Mouse (Mus musculus): ENCODE data around the gene Oaz2.
"Not testable (repeated sequence)": the region's sequence is repeated elsewhere in the genome, so short reads cannot be mapped to it uniquely, and the experiment has no call there.

Gene Oaz2

DNA sequence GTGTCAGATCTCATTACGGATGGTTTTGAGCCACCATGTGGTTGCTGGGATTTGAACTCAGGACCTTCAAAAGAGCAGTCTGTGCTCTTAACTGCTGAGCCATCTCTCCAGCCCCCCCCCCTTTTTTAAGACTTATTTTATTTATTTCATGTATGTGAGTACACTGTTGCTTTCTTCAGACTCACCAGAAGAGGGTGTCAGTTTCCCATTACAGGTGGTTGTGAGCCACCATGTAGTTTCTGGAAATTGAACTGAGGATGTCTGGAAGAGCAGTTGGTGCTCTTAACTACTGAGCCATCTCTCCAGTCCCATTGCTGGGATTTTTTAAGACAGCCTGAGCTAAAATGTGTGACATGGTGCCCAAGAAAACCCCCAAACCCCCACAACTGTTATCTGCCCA lies 15.8 kb upstream of the Oaz2 start:
- not testable (repeated sequence) for DNase-seq (ENCODE audit: low read depth in 1 of 2, low spot score in 2 of 2)

DNA sequence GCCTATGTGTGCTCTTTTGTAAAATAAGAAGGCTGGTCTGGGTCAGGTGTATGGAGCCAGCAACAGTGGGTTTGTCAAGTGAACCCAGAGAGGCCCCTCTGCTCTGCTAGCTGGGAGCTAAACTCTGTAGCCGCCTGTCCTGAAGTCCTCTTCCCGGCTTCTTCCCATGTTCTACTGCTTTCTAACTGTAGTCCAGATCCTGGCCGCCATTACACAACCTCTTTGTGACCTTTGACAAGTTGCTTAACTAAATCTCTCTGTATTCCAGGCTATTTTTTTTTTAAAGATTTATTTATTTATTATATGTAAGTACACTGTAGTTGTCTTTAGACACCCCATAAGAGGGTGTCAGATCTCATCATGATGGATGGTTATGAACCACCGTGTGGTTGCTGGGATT lies 14.1 kb upstream of the Oaz2 start:
- no peak for DNase-seq (ENCODE audit: low read depth in 1 of 2, low spot score in 2 of 2)

DNA sequence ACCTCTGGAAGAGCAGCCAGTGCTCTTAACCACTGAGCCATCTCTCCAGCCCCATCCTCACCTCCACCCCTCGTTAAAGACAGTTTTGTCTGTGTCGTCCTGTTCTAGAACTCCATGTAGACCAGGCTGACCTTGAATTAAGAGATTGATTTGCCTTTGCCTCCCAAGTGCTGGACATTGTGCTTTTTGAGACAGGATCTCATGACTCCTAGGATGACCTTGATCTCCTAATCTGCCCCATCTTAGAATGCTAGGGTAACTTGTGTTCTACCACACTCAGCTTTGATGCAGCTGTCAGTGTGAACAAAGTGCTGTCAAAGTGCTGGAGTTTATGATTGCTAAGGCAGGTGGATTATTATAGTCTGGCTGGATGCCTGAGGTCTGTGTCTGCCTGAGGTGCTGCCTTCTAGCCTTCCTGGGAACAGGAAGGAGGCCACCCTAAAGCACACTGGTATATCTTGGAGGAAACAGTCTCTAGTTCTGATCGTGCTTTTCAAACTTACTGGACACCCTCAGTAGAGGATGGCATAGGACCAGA lies 13.0 kb upstream of the Oaz2 start:
- no peak for DNase-seq (ENCODE audit: low read depth in 1 of 2, low spot score in 2 of 2)

DNA sequence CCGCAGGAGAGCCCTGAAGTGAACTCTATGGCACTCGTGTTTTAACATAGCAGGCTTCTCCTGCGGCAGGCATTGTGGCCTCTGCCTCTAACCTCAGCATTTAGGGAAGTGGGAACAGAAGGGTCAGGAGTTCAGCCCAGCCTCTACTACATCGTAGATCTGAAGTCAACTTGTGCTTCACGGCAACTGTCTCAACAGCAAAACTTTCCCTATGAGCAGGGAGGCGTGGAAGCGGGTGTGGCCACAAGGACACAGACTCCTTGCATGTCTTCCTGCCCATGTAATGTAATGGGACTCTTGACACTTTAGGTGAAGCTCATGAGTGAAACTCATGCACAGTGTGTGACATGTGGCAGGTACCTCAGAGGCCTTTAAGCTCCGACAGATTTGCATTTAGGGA lies 12.3 kb upstream of the Oaz2 start:
- DNase-seq (ENCODE audit: low read depth in 1 of 2, low spot score in 2 of 2): peak; percentile 73 to 74

DNA sequence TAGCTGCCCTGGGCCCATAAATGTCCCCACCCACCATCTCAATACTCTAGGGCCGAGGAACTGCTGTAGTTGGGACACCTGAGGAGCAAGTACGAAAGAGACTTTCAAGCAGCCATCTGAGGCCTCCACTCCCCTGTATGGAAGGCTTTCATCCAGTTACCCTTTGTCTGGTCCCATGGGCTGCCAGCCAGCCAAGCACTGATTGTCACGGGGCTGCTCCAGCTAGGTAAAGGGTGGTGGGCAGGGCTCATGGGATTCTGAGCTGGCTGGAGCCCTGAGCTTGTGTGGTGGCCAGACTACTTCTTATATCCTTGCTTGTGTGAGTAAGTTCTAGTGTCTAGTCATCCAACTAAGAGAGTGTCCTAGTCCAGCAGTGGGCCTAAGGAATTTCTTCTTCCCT lies 10.6 kb upstream of the Oaz2 start:
- no peak for DNase-seq (ENCODE audit: low read depth in 1 of 2, low spot score in 2 of 2)

DNA sequence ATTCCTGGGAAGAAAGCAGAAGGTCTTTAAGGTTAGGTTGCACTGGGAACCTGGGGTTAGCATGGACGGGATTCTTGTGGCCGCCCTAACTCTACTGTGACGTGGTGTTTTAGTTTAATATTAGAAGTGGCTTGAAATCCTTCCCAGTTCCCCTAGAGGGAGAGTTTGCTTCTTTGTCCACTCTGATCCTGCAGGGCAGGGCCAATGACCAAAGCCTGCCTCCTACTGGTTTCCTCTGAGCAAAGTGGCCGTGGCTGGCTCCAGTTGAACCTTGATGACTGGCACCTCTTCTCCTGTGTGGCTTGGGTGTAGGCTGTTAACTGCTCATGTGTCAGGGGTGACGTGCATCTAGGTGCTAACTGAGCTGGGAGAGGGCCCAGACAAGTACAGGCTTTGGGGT lies 6.8 kb upstream of the Oaz2 start:
- DNase-seq (ENCODE audit: low read depth in 1 of 2, low spot score in 2 of 2): no peak

DNA sequence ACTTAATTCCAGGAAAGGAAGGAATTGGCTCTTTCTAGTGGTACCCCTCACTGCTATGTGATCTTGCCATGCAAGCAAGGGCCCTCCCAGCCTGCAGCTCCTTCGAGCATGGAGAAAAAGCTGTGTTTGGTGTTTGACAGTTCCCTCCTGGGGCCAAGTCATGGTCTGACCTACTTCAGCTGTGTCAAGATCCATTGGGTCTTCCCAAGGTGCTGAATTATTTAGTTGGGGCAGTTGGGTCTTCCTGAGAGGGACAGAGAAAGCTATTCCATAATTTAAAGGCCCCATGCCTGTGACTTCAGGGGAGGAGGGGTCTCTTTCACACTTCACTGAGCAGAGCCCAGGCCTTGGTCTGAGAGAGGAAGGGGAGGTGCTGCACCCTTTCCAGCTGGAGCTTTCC lies 6.3 kb upstream of the Oaz2 start:
- no peak for DNase-seq (ENCODE audit: low read depth in 1 of 2, low spot score in 2 of 2)

DNA sequence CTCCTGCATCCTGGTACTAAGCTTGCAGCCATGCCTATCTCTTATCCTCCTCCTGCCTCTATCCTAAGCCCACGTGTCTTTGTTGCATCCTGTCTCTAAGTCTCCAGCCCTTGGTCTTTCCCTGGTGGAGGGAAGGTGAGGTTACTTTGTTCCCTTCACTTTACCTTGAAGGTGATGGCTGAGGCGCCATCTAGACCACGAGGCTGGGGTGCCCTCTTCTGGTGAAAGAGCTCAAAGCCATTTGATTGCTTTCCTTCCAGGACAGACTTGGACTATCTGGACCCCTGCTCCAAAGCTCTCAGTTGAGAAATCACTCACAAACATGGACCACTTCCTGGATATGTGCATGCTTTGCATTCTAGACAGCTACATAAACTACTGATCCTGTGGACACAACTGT lies 3.6 kb upstream of the Oaz2 start:
- peak in 1 of 2 experiments; percentile 16 for DNase-seq (ENCODE audit: low read depth in 1 of 2, low spot score in 2 of 2)

DNA sequence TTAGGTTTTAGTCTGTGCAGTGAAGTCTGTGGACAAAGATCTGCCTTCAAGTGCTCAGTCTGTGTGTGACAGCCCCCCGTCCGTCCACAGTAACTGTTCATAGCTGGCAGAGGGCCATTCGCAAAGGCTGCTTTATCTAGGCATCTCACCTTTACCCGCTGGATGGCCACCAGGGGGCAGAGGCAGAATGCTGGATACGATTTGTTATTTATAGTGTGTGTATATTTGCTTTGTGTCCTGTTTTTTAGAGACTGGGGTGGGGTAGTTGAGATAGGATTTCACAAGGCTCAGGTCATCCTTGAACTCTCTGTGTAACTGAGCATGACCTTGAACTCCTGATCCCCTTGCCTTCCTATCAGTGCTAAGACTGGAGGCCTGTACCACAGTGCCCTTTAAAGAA lies 1.8 kb upstream of the Oaz2 start:
- DNase-seq (ENCODE audit: low read depth in 1 of 2, low spot score in 2 of 2): peak in 1 of 2 experiments; percentile 19

DNA sequence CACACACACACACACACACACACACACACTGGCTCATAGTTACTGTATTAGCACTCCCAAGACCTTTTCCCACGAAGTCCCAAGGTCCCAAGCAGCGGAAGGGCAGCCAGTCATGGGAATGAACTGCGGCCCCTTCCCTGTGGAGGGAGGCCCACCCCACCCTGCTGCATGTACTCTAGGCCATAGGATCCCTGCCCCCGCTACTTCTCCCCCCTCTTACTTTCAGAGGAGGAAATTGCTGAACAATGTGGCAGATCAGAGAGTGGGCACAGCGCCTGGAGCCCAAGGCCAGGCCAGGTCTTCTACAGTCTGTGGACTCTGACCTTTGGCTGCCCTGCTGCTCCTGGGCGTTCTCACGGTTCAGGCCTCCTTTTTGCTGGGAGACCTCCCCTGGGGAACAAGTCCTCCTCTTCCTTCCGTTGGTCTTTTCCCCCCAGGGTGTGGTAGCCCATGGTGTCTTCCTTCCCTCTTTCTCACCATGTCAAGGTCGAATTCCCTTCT lies 3.7 kb downstream of the Oaz2 start:
- no peak for DNase-seq (ENCODE audit: low read depth in 1 of 2, low spot score in 2 of 2)

DNA sequence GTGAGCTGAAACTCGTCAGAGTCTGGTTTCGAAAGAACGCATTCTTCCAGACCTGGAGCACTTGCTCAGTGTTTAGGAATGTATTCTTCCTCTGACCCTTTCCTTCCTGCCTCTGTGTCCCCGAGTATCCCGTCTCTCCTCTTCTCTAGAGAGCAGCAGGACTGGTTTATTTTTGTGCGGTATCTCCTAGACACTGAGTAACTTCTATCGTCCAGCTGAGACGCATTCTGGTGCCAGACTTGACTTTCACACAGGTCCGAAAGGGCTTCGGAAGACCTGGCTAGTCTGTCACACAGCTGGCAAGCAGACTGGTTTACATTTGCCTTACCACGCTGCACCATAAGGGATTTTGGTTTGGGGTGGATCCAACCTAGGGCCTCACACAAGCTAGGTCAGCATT lies 5.2 kb downstream of the Oaz2 start:
- no peak for DNase-seq (ENCODE audit: low read depth in 1 of 2, low spot score in 2 of 2)

DNA sequence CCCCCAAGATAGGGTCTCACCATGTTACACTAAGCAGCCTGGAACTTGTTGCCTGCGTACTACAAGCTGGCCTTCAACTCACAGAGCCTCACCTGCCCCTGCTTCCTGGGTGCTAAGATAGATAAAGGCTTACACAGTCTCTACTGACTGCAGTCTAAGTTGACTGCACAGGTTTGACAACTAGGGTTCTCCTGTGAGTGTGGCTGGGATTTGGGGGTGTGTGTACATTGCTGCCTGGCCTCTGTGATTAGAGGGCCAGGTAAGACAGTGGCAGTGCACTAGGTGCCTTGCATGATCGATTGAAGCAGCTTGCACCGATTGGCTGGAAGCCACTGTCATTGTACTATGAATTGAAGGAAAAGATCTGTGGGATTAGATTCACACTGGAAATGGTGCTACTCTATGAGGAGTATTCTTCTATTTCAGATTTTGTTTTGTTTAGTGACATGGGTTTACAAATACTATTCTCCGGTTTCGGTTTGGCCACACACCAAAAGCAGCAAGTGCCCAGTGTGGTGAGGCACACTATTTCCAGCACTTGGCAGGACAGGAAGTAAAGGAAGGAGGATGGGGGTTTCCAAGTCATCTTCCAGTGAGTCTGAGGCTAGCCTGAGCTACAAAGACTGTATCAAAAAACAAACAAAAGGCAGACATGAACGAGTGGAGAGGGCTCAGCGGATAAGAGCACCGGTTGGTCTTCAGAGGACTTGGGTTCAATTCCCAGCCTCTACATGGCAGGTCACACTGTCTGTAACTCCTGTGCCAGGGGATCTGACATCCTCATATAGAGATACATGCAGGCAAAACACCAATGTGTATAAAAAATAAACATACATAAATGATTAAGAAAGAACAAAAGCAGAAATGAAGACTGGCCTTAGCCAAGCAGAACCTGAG lies 7.9 kb downstream of the Oaz2 start:
- DNase-seq (ENCODE audit: low read depth in 1 of 2, low spot score in 2 of 2): no peak

DNA sequence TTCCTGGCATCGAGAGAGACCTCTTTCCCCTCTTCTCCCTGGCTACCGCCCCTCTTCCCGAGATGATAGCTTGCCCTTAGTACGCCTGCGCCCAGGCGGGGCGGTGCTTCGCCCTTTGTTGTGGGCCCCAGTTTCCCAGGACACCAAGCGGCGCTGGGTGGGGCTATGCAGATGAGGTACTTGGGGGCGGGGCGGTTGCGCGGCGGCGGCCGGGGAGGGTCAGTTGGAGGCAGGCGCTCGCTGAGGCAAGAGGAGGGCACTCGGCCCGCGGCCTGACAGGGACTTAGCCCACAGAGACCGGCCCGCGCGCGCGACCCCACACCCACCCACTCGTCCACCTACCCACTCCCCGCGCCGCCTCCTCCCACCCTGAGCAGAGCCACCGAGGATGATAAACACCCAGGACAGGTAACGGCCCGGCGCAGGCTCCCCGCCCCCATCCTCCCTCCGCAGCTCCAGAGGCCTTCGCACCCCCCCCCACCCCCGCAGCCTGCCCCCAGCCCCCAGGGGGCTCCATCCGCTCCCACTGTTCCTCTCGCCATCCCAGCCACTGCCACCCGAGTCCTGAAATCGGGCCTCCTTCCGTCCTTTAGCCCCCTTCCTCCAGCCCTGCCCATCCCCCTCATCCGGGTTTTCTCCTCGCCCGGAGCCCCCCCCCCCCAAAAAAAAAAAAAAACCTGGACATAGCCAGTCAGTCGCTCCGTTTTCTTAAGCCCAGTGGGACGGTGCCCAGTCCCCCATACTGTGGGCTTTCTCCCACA lies 8.7 kb downstream of the Oaz2 start:
- DNase-seq (ENCODE audit: low read depth in 1 of 2, low spot score in 2 of 2): peak; percentile 85 to 88

DNA sequence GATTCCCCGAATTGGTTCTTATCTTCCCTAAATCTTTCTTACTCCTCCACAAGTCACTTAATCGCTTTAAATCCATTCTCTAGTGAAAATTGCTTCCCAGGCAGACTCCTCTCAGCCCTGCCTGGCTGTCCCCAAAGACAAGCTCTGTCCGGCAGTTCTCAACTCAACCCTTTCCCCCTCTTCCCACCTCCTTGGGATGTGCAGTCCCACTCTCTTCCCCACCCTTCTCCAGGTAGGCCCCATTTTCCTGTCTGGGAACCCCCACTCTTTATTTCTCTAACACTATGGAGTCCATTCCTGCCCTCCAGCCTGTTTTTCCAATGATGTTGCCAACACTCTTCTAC lies 9.3 kb downstream of the Oaz2 start:
- DNase-seq (ENCODE audit: low read depth in 1 of 2, low spot score in 2 of 2): no peak

DNA sequence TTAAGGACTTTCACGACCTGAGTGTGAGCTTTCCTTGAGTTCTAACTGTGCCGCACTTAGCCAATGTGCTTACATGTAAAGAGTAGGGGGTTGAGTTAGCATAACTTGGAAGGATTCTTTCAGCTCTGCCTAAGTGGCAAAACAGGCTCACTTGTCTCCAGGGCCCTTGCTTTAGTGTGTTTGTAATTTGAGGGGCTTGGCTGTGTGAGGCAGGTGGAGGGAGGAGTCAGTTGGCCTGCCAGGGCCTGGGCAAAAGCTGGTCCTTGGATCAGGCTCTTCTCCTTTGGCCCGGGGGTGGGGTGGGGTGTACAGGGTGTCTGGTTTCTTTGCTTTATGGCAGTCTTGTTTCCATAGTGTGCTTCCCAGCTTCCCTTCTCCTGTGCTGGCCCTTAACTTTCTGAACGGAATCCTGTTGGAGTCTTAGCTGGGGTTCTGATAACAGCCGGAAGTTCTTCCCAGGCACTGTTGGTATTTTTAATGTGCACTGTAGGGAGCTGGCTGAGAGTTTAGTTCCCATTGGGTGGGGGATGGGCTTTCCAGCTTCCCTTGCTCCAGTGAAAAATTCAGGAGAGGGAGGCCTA lies 11.5 kb downstream of the Oaz2 start:
- DNase-seq (ENCODE audit: low read depth in 1 of 2, low spot score in 2 of 2): no peak

DNA sequence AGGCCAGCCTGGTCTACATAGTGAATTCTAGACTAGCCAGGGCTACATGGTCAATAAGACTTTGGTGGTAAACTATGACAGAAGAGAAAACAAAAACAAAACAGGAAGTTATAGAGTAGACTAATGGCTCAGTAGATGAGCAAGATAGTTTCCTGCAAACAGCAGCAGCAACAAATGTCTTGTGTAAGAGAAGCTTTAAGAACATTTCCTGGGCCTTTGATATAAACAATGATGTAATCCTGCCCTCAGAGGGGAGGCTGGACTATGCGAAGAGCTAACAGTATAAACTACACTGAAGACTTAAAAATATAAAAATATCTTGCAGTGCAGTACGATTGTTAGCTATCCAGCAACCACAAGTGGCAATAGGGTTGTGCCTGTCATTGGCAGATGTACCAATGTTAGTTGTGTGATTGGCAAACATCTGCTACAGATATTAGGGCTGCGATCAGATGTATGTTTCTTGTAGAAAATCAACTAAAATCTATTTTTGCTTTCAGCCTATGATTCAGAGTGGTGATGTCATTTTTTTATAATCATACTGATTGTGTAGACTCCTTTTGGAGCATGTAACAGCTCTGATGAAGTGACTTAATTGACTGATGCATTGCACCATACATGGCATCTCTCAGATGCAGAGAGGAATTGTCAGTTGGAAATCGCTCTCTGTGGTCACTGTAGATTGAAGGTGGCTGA lies 13.3 kb downstream of the Oaz2 start:
- DNase-seq (ENCODE audit: low read depth in 1 of 2, low spot score in 2 of 2): no peak

DNA sequence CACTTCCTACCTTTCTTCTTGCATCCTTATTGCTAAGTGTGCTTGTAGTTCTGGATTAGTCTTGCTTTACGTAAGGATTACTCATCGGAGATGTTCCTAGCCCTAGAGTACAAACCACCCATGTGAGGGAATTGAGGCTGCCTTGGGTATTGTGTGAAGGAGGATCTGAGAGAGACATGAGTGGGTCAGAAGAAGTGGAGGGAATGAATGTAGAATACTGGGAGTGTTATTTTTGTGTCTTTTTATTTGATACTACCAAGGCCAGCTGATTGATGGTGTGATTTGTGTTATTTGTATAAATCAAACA lies 13.8 kb downstream of the Oaz2 start:
- no peak for DNase-seq (ENCODE audit: low read depth in 1 of 2, low spot score in 2 of 2)

DNA sequence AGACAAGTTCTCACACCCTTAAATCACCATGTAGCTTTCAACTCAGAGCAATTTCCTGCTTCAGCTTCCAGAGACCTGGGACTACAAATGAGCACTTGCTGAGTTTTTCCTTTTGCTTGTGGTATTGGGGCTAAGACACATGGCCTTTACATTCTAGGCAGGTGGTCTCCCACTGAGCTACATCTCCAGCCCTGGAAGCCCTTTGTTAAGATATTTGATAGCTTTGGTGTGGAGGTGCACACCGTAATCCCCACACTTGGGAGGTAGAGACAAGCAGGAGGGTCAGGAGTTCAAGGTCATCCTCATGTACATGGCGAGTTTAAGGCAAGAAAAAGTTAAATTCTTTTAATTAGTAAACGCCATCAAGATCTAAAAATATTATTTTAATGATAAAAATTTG lies 14.4 kb downstream of the Oaz2 start:
- no peak for DNase-seq (ENCODE audit: low read depth in 1 of 2, low spot score in 2 of 2)

DNA sequence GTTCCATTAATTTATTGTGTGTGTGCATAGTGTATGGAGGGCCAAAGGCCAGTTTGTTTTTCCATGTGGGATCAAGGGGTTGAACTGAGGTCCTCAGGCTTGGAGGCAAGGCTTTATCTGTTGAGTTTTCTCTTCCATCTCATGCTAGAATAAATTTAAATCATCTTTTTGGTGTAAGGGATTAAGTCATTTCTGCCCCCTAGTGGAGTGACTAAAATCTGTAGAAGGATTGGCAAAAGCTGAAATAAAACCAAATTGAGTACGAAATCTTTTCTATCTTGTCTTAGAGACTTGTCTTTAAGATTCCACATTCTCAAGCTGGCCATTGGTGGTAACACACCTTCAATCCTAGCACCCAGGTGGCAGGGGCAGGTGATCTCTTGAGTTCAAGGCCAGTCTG lies 15.2 kb downstream of the Oaz2 start:
- no peak for DNase-seq (ENCODE audit: low read depth in 1 of 2, low spot score in 2 of 2)

DNA sequence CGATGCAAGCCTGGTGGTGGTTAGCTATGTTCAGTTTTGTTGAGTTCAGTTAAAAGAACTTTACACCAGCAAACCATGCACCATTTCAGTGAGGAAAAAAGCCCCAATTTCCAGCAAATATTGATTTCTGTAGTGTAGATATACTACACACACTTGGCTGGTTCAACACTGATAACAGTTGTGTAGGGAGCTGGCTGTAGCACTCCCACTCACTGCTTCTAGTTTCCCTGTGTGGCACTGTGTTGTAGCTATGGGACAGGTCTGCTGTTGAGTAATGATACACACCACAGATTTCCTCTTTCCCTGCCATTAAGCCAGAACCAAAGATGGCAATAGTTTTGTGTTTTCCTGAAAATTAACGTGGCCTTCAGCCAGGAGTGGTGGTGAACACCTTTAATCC lies 16.9 kb downstream of the Oaz2 start:
- DNase-seq (ENCODE audit: low read depth in 1 of 2, low spot score in 2 of 2): no peak

DNA sequence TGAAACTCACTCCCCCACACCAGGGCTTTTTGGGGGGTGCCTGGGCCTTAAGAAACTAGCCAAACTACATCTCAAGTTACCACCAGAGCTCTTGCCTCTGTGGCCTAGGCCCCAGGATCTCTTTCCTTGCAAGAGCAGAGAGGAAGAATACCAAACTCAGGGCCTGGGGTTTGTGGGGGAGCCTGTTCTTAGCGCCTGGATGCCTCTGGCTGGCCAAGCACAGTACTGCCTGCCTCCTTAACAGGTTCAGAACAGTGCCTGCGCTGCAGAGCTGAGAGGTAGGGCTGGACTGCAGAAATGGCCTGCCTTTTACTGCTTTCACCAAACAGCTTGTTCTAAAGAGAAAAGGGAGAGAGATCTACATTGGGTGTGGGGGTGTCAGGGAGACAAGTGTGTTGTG lies 22.1 kb downstream of the Oaz2 start:
- DNase-seq (ENCODE audit: low read depth in 1 of 2, low spot score in 2 of 2): not testable (repeated sequence)
